9 mouse cellular contexts compared by ENCODE assay signal in genomic region chr10:73099846-73100241, GRCm38 (mm10). TPM values are rescaled to one million over a fixed set of nuclear protein-coding genes. Genes with fewer than 3 reads are reported as not detected.
DNase-seq lines count a peak whose midpoint lies in the region; ATAC-seq and TF ChIP-seq lines count a peak whose summit lies in the region.
"Had no signal": no experiment of that assay in that cellular context is flagged by ENCODE, and none has a peak within 500 bp of the region (broad histone marks: within the 10 kb centered on the region; RNA-seq: fewer than 3 reads in every experiment).

No protein-coding gene starts in this region.

- no peak for TF ChIP-seq CTCF in heart, adult 2 months (IDR thresholded peaks at IDR 0.05)
- no peak for TF ChIP-seq CTCF in E14TG2a.4 (conservative IDR thresholded peaks at IDR 0.05; ENCODE audit: low read length)

- DNase-seq in heart, adult 2 months = no peak
- no peak for DNase-seq in heart, adult 9 months (ENCODE audit: low spot score in 2 of 2)
- peak; percentile 20 for DNase-seq in embryonic facial prominence, embryonic 14.5 days (ENCODE audit: low spot score)
- DNase-seq in left cerebral cortex, postnatal 4 days = peak; percentile 15
- no peak for DNase-seq in thymus, postnatal 10 days (ENCODE audit: low spot score in 2 of 2)

- H3K27me3 ChIP-seq in heart, adult 2 months (ENCODE audit: control insufficient read depth, insufficient read depth, low read length) = peaks cover 5% of the 10 kb centered on the region
- peaks cover 73% of the 10 kb centered on the region for H3K27me3 ChIP-seq in E14TG2a.4 (ENCODE audit: insufficient read depth, low read length)
- H3K27me3 ChIP-seq in embryonic facial prominence, embryonic 14.5 days (replicated peaks; ENCODE audit: control insufficient read depth, insufficient read depth, low read length) = peaks cover 58% of the 10 kb centered on the region
- H3K27me3 ChIP-seq in neural tube, embryonic 13.5 days = peaks cover 66% of the 10 kb centered on the region

- peak; percentile 50; the same call in 1 of the 2 replicates for ATAC-seq in embryonic facial prominence, embryonic 14.5 days (ENCODE audit: low read depth)
- ATAC-seq in neural tube, embryonic 13.5 days (ENCODE audit: low read depth) = peak; percentile 68; the same call in 1 of the 2 replicates
- no peak for ATAC-seq in erythroblast, adult 5-6 weeks (replicated peaks; ENCODE audit: low FRiP score, poor library complexity, severe bottlenecking)

- H3K4me1 ChIP-seq in heart, adult 2 months (ENCODE audit: control insufficient read depth, insufficient read depth, low read length) = no peaks in the 10 kb centered on the region
- peaks cover 27% of the 10 kb centered on the region for H3K4me1 ChIP-seq in E14TG2a.4 (replicated peaks; ENCODE audit: low read depth, low read length)
- 0 out of 2 replicates have a peak, but pooled peaks cover 7% of the 10 kb centered on the region for H3K4me1 ChIP-seq in embryonic facial prominence, embryonic 14.5 days (ENCODE audit: control insufficient read depth, insufficient read depth, low read length)
- peaks cover 30% of the 10 kb centered on the region for H3K4me1 ChIP-seq in neural tube, embryonic 13.5 days (replicated peaks)

- H3K4me2 ChIP-seq in embryonic facial prominence, embryonic 14.5 days (ENCODE audit: low read depth, low read length) = peak overlapping the region; percentile 88
- H3K4me2 ChIP-seq in neural tube, embryonic 13.5 days = peak overlapping the region; percentile 93

- intact Hi-C loops in heart, adult 2 months (cut with DNase I) = no loop called here
- intact Hi-C loops in left cerebral cortex, postnatal 4 days (cut with DNase I) = loop anchor here (5.0 kb wide), 2 partner anchors 1362 to 1623 kb away; no protein-coding TSS in a partner anchor

- no peak for TF ChIP-seq EP300 in heart, adult 2 months (IDR thresholded peaks at IDR 0.05; ENCODE audit: insufficient read depth, low read depth, low read length)

- no peaks in the 10 kb centered on the region for H3K79me2 ChIP-seq in heart, adult 2 months (replicated peaks; ENCODE audit: control insufficient read depth, insufficient read depth, low read length)

- H3K27ac ChIP-seq in heart, adult 2 months = no peak overlapping the region
- H3K27ac ChIP-seq in embryonic facial prominence, embryonic 14.5 days (replicated peaks; ENCODE audit: low read depth, low read length) = no peak overlapping the region
- H3K27ac ChIP-seq in neural tube, embryonic 13.5 days (replicated peaks) = peak overlapping the region; percentile 78

- H3K4me3 ChIP-seq in heart, adult 2 months = 0 out of 2 replicates have a peak overlapping the region, but pooled peaks have one; percentile 10
- H3K4me3 ChIP-seq in E14TG2a.4 (replicated peaks; ENCODE audit: low read length) = peak overlapping the region; percentile 85
- H3K4me3 ChIP-seq in embryonic facial prominence, embryonic 14.5 days (ENCODE audit: low read depth, low read length) = peak overlapping the region; percentile 59
- peak overlapping the region; percentile 66 for H3K4me3 ChIP-seq in neural tube, embryonic 13.5 days

- H3K9me3 ChIP-seq in E14TG2a.4 (ENCODE audit: low read length) = no peaks in the 10 kb centered on the region
- no peaks in the 10 kb centered on the region for H3K9me3 ChIP-seq in embryonic facial prominence, embryonic 14.5 days (ENCODE audit: control insufficient read depth, low read length)
- no peaks in the 10 kb centered on the region for H3K9me3 ChIP-seq in neural tube, embryonic 13.5 days

- WGBS in heart, adult 2 months = 1% methylated on average over 37 of the region's 37 CpGs
- 0% methylated on average over 17 of the region's 37 CpGs for WGBS in embryonic facial prominence, embryonic 14.5 days
- WGBS in neural tube, embryonic 13.5 days = under 1% methylated on average over 36 of the region's 37 CpGs

- H3K9ac ChIP-seq in heart, adult 2 months (ENCODE audit: low read depth, low read length) = no peak overlapping the region
- H3K9ac ChIP-seq in embryonic facial prominence, embryonic 14.5 days (ENCODE audit: low read depth, low read length) = peak overlapping the region; percentile 56
- H3K9ac ChIP-seq in neural tube, embryonic 13.5 days = peak overlapping the region; percentile 76

- TF ChIP-seq POLR2A in heart, adult 2 months (IDR thresholded peaks at IDR 0.05; ENCODE audit: insufficient read depth, low read depth, low read length) = no peak

- no peaks in the 10 kb centered on the region for H3K36me3 ChIP-seq in heart, adult 2 months (ENCODE audit: control insufficient read depth, insufficient read depth, low read length)
- no peaks in the 10 kb centered on the region for H3K36me3 ChIP-seq in E14TG2a.4 (ENCODE audit: insufficient read depth, low read length)
- no peaks in the 10 kb centered on the region for H3K36me3 ChIP-seq in embryonic facial prominence, embryonic 14.5 days (ENCODE audit: control insufficient read depth, insufficient read depth, low read length)
- no peaks in the 10 kb centered on the region for H3K36me3 ChIP-seq in neural tube, embryonic 13.5 days

RNA-seq across cellular contexts. Expression of gene Pcdh15, which starts 0.7 kb away (rescaled TPM):
- under 1 TPM; 0.61 to 0.89 TPM for total RNA-seq in heart, adult 2 months (2021)
- polyA plus RNA-seq in heart, adult 2 months (2012; rRNA removed) = 0.44 and 0.68 TPM in 2 replicates
- polyA plus RNA-seq in embryonic facial prominence, embryonic 14.5 days (2014; fragmentation: Nextera tagmentation; extraction: Ambion mirVana) = 1.8 and 2.1 TPM in 2 replicates
- 10 to 100 TPM; 40.5 to 43.8 TPM for total RNA-seq in left cerebral cortex, postnatal 4 days (2021)
- polyA plus RNA-seq in neural tube, embryonic 13.5 days (2015; fragmentation: Nextera tagmentation; extraction: Ambion mirVana) = 6.4 and 8.8 TPM in 2 replicates
- not detected in 2 replicates for total RNA-seq in erythroblast, adult 5-6 weeks (2015; ENCODE audit: low replicate concordance)
- total RNA-seq in erythroblast, adult 5-6 weeks (2017; ENCODE audit: low replicate concordance) = 3.0 TPM in 1 of 2 replicates, not detected in the other
- total RNA-seq: MEL had no signal

Comparison
In these comparisons a context has a peak if more than half of its experiments do, and no peak if none do; other contexts are left out.
1. DNase-seq: peak in embryonic facial prominence, embryonic 14.5 days (single experiment) and left cerebral cortex, postnatal 4 days (single experiment); none in heart, adult 2 months (0 of 2), heart, adult 9 months (0 of 2) and thymus, postnatal 10 days (0 of 2).
2. H3K4me3 ChIP-seq: peak in every context shown above with its lines; median percentile 85 in E14TG2a.4; 66 in neural tube, embryonic 13.5 days; 59 in embryonic facial prominence, embryonic 14.5 days; 10 in heart, adult 2 months.
3. RNA of gene Pcdh15, which starts 0.7 kb away (total RNA-seq): 40.5 to 43.8 TPM in left cerebral cortex, postnatal 4 days; 3.0 TPM in erythroblast, adult 5-6 weeks and 0.61 to 0.89 TPM in heart, adult 2 months; every median in the first group is over 10 times any median in the second.